Mouse (Mus musculus) neural tube, embryonic 13.5 days (tissue): ENCODE measurements around the gene B3galt5. TPM values are rescaled to one million over a fixed set of nuclear protein-coding genes. Genes with fewer than 3 reads are reported as not detected.
A peak's percentile ranks its signal among the peaks of the same experiment; 100 is the strongest.

Experiments used
- ATAC-seq: fragments of 200-750 bp; cut with Nextera tagmentation; 2 replicates; pipeline ENCODE4 v1.8.0; 2017; ENCODE audit warnings: low read depth, mild to moderate bottlenecking, moderate TSS enrichment, moderate library complexity
- H3K27ac ChIP-seq: fragments of 300-500 bp; sonication (generic); replicated peaks from 2 replicates; pipeline ENCODE4 v1.5.1; 2015; ENCODE audit warnings: moderate library complexity, mild to moderate bottlenecking, inconsistent platforms
- H3K27me3 ChIP-seq: fragments of 300-500 bp; sonication (generic); 2 replicates; pipeline ENCODE4 v1.6.1; 2015; ENCODE audit warnings: mild to moderate bottlenecking, inconsistent platforms
- H3K36me3 ChIP-seq: fragments of 300-500 bp; sonication (generic); 2 replicates; pipeline ENCODE4 v1.6.1; 2015; ENCODE audit warnings: mild to moderate bottlenecking, inconsistent platforms
- H3K4me1 ChIP-seq: fragments of 300-500 bp; sonication (generic); replicated peaks from 2 replicates; pipeline ENCODE4 v1.6.1; 2015; ENCODE audit warnings: inconsistent platforms
- H3K4me2 ChIP-seq: fragments of 300-500 bp; sonication (generic); 2 replicates; pipeline ENCODE4 v1.6.1; 2015; ENCODE audit warnings: inconsistent platforms, mild to moderate bottlenecking, moderate library complexity
- H3K4me3 ChIP-seq: fragments of 300-500 bp; sonication (generic); 2 replicates; pipeline ENCODE4 v1.5.1; 2015; ENCODE audit warnings: mild to moderate bottlenecking, inconsistent platforms
- H3K9ac ChIP-seq: fragments of 300-500 bp; sonication (generic); 2 replicates; pipeline ENCODE4 v1.6.1; 2015; ENCODE audit warnings: moderate library complexity, mild to moderate bottlenecking, inconsistent platforms
- H3K9me3 ChIP-seq: fragments of 300-500 bp; sonication (generic); 2 replicates; pipeline ENCODE4 v1.6.1; 2016; ENCODE audit warnings: inconsistent platforms
- WGBS: fragments of 180-500 bp; shearing (Covaris S2); methylation state at CpG from one replicate; pipeline ENCODE4 v1.1.7; 2015; 5-methylcytosine and 5-hydroxymethylcytosine counted together
- polyA plus RNA-seq: library from polyadenylated mRNA; unstranded; fragments of >200 nt; fragmentation: Nextera tagmentation; extraction: Ambion mirVana; gene quantifications from 2 replicates; pipeline ENCODE4 v1.2.1, GENCODE M21; 2015

B3galt5 gene
- polyA plus RNA-seq, 1 experiment from 2014 or later = 2.3 TPM

GRCm38 (mm10) chr16:96222452-96222851 lies 13.1 kb upstream of the B3galt5 start:
- 76% methylated on average over 1 of the region's 1 CpGs for WGBS
- no peaks in the 10 kb centered on the region for H3K36me3 ChIP-seq
- no peak overlapping the region for H3K4me3 ChIP-seq
- H3K9ac ChIP-seq = no peak overlapping the region
- H3K4me2 ChIP-seq = no peak overlapping the region
- H3K9me3 ChIP-seq = no peaks in the 10 kb centered on the region
- no peaks in the 10 kb centered on the region for H3K4me1 ChIP-seq
- no peaks in the 10 kb centered on the region for H3K27me3 ChIP-seq
- H3K27ac ChIP-seq = no peak overlapping the region
- ATAC-seq = no peak

GRCm38 (mm10) chr16:96228438-96228837 lies 7.2 kb upstream of the B3galt5 start:
- Histone ChIP-seq H3K4me3 (no peak overlapping the region), H3K9ac (no peak overlapping the region), H3K4me2 (no peak overlapping the region), H3K36me3 (no peaks in the 10 kb centered on the region), H3K9me3 (no peaks in the 10 kb centered on the region), H3K27me3 (no peaks in the 10 kb centered on the region), H3K4me1 (no peaks in the 10 kb centered on the region; the same call in 1 of the 2 replicates), H3K27ac (no peak overlapping the region)
- WGBS = 76% methylated on average over 13 of the region's 13 CpGs
- ATAC-seq = no peak

- no peak for ATAC-seq
- Histone ChIP-seq H3K9me3 (no peaks in the 10 kb centered on the region), H3K9ac (no peak overlapping the region), H3K27ac (no peak overlapping the region), H3K4me2 (no peak overlapping the region), H3K4me3 (no peak overlapping the region), H3K27me3 (no peaks in the 10 kb centered on the region), H3K36me3 (no peaks in the 10 kb centered on the region), H3K4me1 (no peaks in the 10 kb centered on the region; the same call in 1 of the 2 replicates)
- WGBS = 51% methylated on average over 8 of the region's 8 CpGs
Measured at GRCm38 (mm10) chr16:96229044-96229555, 6.5 kb upstream of the B3galt5 start.

GRCm38 (mm10) chr16:96230411-96230810 lies 5.2 kb upstream of the B3galt5 start:
- Histone ChIP-seq H3K9ac (no peak overlapping the region), H3K4me2 (no peak overlapping the region), H3K27me3 (no peaks in the 10 kb centered on the region), H3K36me3 (no peaks in the 10 kb centered on the region), H3K27ac (no peak overlapping the region), H3K9me3 (no peaks in the 10 kb centered on the region), H3K4me3 (no peak overlapping the region), H3K4me1 (peaks cover 2% of the 10 kb centered on the region; the same call in 1 of the 2 replicates)
- 33% methylated on average over 11 of the region's 11 CpGs for WGBS
- ATAC-seq = peak; percentile 74; the same call in 1 of the 2 replicates

- Histone ChIP-seq H3K27me3 (no peaks in the 10 kb centered on the region), H3K9ac (no peak overlapping the region), H3K27ac (no peak overlapping the region), H3K4me3 (no peak overlapping the region), H3K36me3 (no peaks in the 10 kb centered on the region), H3K4me1 (peaks cover 7% of the 10 kb centered on the region; the same call in 1 of the 2 replicates), H3K9me3 (no peaks in the 10 kb centered on the region), H3K4me2 (no peak overlapping the region)
- no peak for ATAC-seq
- WGBS = 93% methylated on average over 4 of the region's 4 CpGs
Measured at GRCm38 (mm10) chr16:96231251-96231650, 4.3 kb upstream of the B3galt5 start.

GRCm38 (mm10) chr16:96231974-96232373 lies 3.6 kb upstream of the B3galt5 start:
- no peaks in the 10 kb centered on the region for H3K36me3 ChIP-seq
- no peak overlapping the region for H3K4me2 ChIP-seq
- no peak overlapping the region for H3K9ac ChIP-seq
- no peak overlapping the region for H3K4me3 ChIP-seq
- no peak overlapping the region for H3K27ac ChIP-seq
- H3K27me3 ChIP-seq = no peaks in the 10 kb centered on the region
- H3K4me1 ChIP-seq = peaks cover 7% of the 10 kb centered on the region; the same call in 1 of the 2 replicates
- no peak for ATAC-seq
- WGBS = 91% methylated on average over 8 of the region's 8 CpGs
- no peaks in the 10 kb centered on the region for H3K9me3 ChIP-seq

GRCm38 (mm10) chr16:96233996-96234395 lies 1.6 kb upstream of the B3galt5 start:
- 89% methylated on average over 8 of the region's 8 CpGs for WGBS
- no peak overlapping the region for H3K4me2 ChIP-seq
- H3K9ac ChIP-seq = no peak overlapping the region
- no peak for ATAC-seq
- no peak overlapping the region for H3K27ac ChIP-seq
- peaks cover 7% of the 10 kb centered on the region; the same call in 1 of the 2 replicates for H3K4me1 ChIP-seq
- no peaks in the 10 kb centered on the region for H3K9me3 ChIP-seq
- no peak overlapping the region for H3K4me3 ChIP-seq
- H3K27me3 ChIP-seq = no peaks in the 10 kb centered on the region
- H3K36me3 ChIP-seq = no peaks in the 10 kb centered on the region

GRCm38 (mm10) chr16:96244496-96244895 lies 8.9 kb downstream of the B3galt5 start:
- H3K4me3 ChIP-seq = no peak overlapping the region
- H3K4me2 ChIP-seq = no peak overlapping the region
- H3K9me3 ChIP-seq = 0 out of 2 replicates have a peak, but pooled peaks cover 4% of the 10 kb centered on the region
- WGBS = 91% methylated on average over 6 of the region's 6 CpGs
- no peak overlapping the region for H3K9ac ChIP-seq
- no peaks in the 10 kb centered on the region for H3K4me1 ChIP-seq
- no peak for ATAC-seq
- H3K36me3 ChIP-seq = no peaks in the 10 kb centered on the region
- H3K27me3 ChIP-seq = no peaks in the 10 kb centered on the region
- H3K27ac ChIP-seq = no peak overlapping the region

GRCm38 (mm10) chr16:96249635-96250034 lies 14.0 kb downstream of the B3galt5 start:
- no peak overlapping the region for H3K4me2 ChIP-seq
- 77% methylated on average over 7 of the region's 7 CpGs for WGBS
- no peak for ATAC-seq
- no peak overlapping the region for H3K9ac ChIP-seq
- 0 out of 2 replicates have a peak, but pooled peaks cover 4% of the 10 kb centered on the region for H3K9me3 ChIP-seq
- no peak overlapping the region for H3K4me3 ChIP-seq
- no peak overlapping the region for H3K27ac ChIP-seq
- H3K36me3 ChIP-seq = no peaks in the 10 kb centered on the region
- H3K4me1 ChIP-seq = no peaks in the 10 kb centered on the region
- H3K27me3 ChIP-seq = no peaks in the 10 kb centered on the region

GRCm38 (mm10) chr16:96252146-96252545 lies 16.5 kb downstream of the B3galt5 start:
- Histone ChIP-seq H3K36me3 (no peaks in the 10 kb centered on the region), H3K27ac (no peak overlapping the region), H3K9me3 (peaks cover 7% of the 10 kb centered on the region; the same call in 1 of the 2 replicates), H3K9ac (no peak overlapping the region), H3K4me3 (no peak overlapping the region), H3K4me1 (no peaks in the 10 kb centered on the region), H3K4me2 (no peak overlapping the region), H3K27me3 (no peaks in the 10 kb centered on the region)
- no peak for ATAC-seq
- WGBS = 94% methylated on average over 1 of the region's 1 CpGs

GRCm38 (mm10) chr16:96258429-96258828 lies 22.8 kb downstream of the B3galt5 start:
- Histone ChIP-seq H3K36me3 (no peaks in the 10 kb centered on the region), H3K9ac (no peak overlapping the region), H3K4me3 (no peak overlapping the region), H3K9me3 (peaks cover 3% of the 10 kb centered on the region; the same call in 1 of the 2 replicates), H3K27me3 (no peaks in the 10 kb centered on the region), H3K4me1 (no peaks in the 10 kb centered on the region), H3K27ac (no peak overlapping the region), H3K4me2 (no peak overlapping the region)
- 88% methylated on average over 8 of the region's 8 CpGs for WGBS
- ATAC-seq = no peak

GRCm38 (mm10) chr16:96271736-96272135 lies 36.1 kb downstream of the B3galt5 start:
- H3K4me3 ChIP-seq = no peak overlapping the region
- H3K9ac ChIP-seq = no peak overlapping the region
- 83% methylated on average over 2 of the region's 2 CpGs for WGBS
- H3K27me3 ChIP-seq = no peaks in the 10 kb centered on the region
- H3K36me3 ChIP-seq = no peaks in the 10 kb centered on the region
- no peak overlapping the region for H3K27ac ChIP-seq
- H3K4me1 ChIP-seq = peaks cover 7% of the 10 kb centered on the region; the same call in 1 of the 2 replicates
- no peaks in the 10 kb centered on the region for H3K9me3 ChIP-seq
- no peak overlapping the region for H3K4me2 ChIP-seq
- ATAC-seq = no peak
